Mouse (Mus musculus) midbrain, embryonic 15.5 days (tissue): ENCODE measurements around the gene Plb1. TPM values are rescaled to one million over a fixed set of nuclear protein-coding genes. Genes with fewer than 3 reads are reported as not detected.

ENCODE experiments used
- ATAC-seq: fragments of 200-750 bp; cut with Nextera tagmentation; replicated peaks from 2 replicates; pipeline ENCODE4 v1.8.0; 2017; ENCODE audit warnings: moderate TSS enrichment
- H3K27ac ChIP-seq: fragments of 300-500 bp; sonication (generic); 2 replicates; pipeline ENCODE4 v1.5.1; 2015; ENCODE audit warnings: mild to moderate bottlenecking, inconsistent platforms
- H3K27me3 ChIP-seq: fragments of 300-500 bp; sonication (generic); replicated peaks from 2 replicates; pipeline ENCODE4 v1.6.1; 2015; ENCODE audit warnings: inconsistent platforms
- H3K36me3 ChIP-seq: fragments of 300-500 bp; sonication (generic); replicated peaks from 2 replicates; pipeline ENCODE4 v1.6.1; 2015; ENCODE audit warnings: inconsistent platforms
- H3K4me1 ChIP-seq: fragments of 300-500 bp; sonication (generic); 2 replicates; pipeline ENCODE4 v1.6.1; 2015; ENCODE audit warnings: inconsistent platforms
- H3K4me2 ChIP-seq: fragments of 300-500 bp; sonication (generic); 2 replicates; pipeline ENCODE4 v1.6.1; 2015; ENCODE audit warnings: inconsistent platforms, mild to moderate bottlenecking, moderate library complexity
- H3K4me3 ChIP-seq: fragments of 300-500 bp; sonication (generic); 2 replicates; pipeline ENCODE4 v1.5.1; 2015; ENCODE audit warnings: mild to moderate bottlenecking, inconsistent platforms
- H3K9ac ChIP-seq: fragments of 300-500 bp; sonication (generic); 2 replicates; pipeline ENCODE4 v1.6.1; 2015; ENCODE audit warnings: mild to moderate bottlenecking, inconsistent platforms
- H3K9me3 ChIP-seq: fragments of 300-500 bp; sonication (generic); 2 replicates; pipeline ENCODE4 v1.6.1; 2016; ENCODE audit warnings: inconsistent platforms
- WGBS: fragments of 180-500 bp; shearing (Covaris S2); methylation state at CpG from one replicate; pipeline ENCODE4 v1.1.7; 2015; ENCODE audit warnings: mixed read lengths; 5-methylcytosine and 5-hydroxymethylcytosine counted together
- polyA plus RNA-seq: library from polyadenylated mRNA; unstranded; fragments of >200 nt; fragmentation: Nextera tagmentation; extraction: Ambion mirVana; gene quantifications from 2 replicates; pipeline ENCODE4 v1.2.1, GENCODE M21; 2015

The Plb1 gene
- polyA plus RNA-seq, 1 experiment from 2014 or later, result 0.12 TPM

DNA sequence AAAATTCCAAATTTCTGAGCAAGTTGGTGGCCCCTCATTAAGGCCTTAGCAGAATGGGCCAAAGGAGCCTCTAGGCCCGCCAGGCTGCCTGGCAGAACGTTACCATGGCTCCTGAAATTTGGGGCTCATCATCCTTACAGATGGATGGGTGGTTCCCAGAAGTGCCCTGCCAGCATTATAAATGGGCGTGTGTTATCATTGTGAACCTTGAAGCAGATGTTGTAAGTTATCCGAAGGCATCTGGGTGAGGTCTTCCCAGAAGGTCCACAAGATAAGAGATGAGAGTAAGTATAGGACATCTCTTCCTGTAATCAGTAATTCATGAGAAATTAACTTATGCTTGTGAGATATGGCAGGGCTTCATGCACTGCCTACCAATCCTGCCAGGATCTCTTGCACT lies 30.0 kb downstream of the Plb1 start:
- Histone ChIP-seq H3K27ac (no peak overlapping the region), H3K9ac (no peak overlapping the region), H3K36me3 (no peaks in the 10 kb centered on the region), H3K9me3 (no peaks in the 10 kb centered on the region), H3K4me1 (no peaks in the 10 kb centered on the region), H3K4me3 (no peak overlapping the region), H3K27me3 (no peaks in the 10 kb centered on the region), H3K4me2 (no peak overlapping the region)
- ATAC-seq, result no peak
- WGBS, result 92% methylated on average over 4 of the region's 4 CpGs

DNA sequence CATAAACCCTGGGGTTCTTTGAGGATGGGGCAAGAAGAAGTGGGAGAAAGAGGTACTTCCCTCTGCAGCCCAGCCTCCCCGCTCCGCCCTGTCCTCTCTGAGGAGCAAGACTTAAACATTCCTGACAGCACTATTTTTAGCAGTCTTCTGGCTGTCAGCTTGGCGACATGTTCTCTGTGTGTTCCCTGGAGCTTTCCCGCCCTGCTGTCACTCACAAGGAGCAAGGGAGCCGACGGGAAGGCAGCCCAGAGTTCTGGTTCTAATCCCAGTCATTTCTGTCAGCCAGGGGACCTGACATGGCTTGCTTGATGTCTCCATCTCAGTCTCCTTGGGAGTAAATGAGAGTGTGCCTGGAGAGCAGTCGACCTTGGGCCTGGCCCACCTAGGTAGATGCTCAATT lies 40.0 kb downstream of the Plb1 start:
- Histone ChIP-seq H3K4me1 (no peaks in the 10 kb centered on the region), H3K27me3 (no peaks in the 10 kb centered on the region), H3K9ac (no peak overlapping the region), H3K36me3 (no peaks in the 10 kb centered on the region), H3K4me2 (no peak overlapping the region), H3K9me3 (no peaks in the 10 kb centered on the region), H3K27ac (no peak overlapping the region), H3K4me3 (no peak overlapping the region)
- ATAC-seq, result no peak
- WGBS, result 34% methylated on average over 7 of the region's 7 CpGs

GRCm38 (mm10) chr5:32278000-32278694 lies 45.6 kb downstream of the Plb1 start:
- WGBS, result 39% methylated on average over 5 of the region's 5 CpGs

DNA sequence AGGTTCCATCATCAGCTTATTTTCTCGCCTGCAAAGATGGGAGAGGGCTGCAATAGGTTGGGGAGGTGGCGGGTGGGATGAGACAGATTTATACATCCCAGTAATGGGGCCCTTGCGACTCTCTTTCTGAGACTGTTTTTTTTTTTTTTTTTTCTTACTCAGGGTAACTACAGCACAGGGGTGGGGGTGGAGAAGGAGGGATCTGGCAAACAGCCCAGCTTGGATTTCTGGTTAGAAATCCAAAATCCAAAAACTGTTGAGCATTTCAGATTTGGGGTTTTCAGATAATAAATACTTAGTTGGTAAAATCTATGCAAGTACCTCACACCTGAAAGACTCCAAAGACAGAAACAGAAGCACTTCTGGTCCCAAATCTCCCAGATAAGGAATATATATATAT lies 47.6 kb downstream of the Plb1 start:
- Histone ChIP-seq H3K27me3 (no peaks in the 10 kb centered on the region), H3K4me2 (no peak overlapping the region), H3K4me1 (peaks cover 8% of the 10 kb centered on the region), H3K36me3 (no peaks in the 10 kb centered on the region), H3K4me3 (no peak overlapping the region), H3K9me3 (no peaks in the 10 kb centered on the region), H3K9ac (no peak overlapping the region), H3K27ac (no peak overlapping the region)
- WGBS, result 66% methylated on average over 3 of the region's 3 CpGs
- no peak for ATAC-seq

More at GRCm38 (mm10) chr5:32278000-32278694, 45.6 kb downstream of the Plb1 start:
- Histone ChIP-seq H3K27ac (peak overlapping the region; percentile 60; the same call in 1 of the 2 replicates), H3K4me2 (no peak overlapping the region), H3K9me3 (no peaks in the 10 kb centered on the region), H3K9ac (no peak overlapping the region), H3K27me3 (no peaks in the 10 kb centered on the region), H3K4me3 (no peak overlapping the region), H3K4me1 (peaks cover 8% of the 10 kb centered on the region), H3K36me3 (no peaks in the 10 kb centered on the region)
- peak; percentile 84 for ATAC-seq

GRCm38 (mm10) chr5:32282345-32282744 lies 49.8 kb downstream of the Plb1 start:
- H3K9ac ChIP-seq, result no peak overlapping the region
- no peak overlapping the region for H3K4me3 ChIP-seq
- H3K36me3 ChIP-seq, result no peaks in the 10 kb centered on the region
- peaks cover 8% of the 10 kb centered on the region for H3K4me1 ChIP-seq
- ATAC-seq, result no peak
- no peak overlapping the region for H3K4me2 ChIP-seq
- H3K27ac ChIP-seq, result no peak overlapping the region
- no peaks in the 10 kb centered on the region for H3K27me3 ChIP-seq
- no peaks in the 10 kb centered on the region for H3K9me3 ChIP-seq
- WGBS, result 64% methylated on average over 4 of the region's 4 CpGs

DNA sequence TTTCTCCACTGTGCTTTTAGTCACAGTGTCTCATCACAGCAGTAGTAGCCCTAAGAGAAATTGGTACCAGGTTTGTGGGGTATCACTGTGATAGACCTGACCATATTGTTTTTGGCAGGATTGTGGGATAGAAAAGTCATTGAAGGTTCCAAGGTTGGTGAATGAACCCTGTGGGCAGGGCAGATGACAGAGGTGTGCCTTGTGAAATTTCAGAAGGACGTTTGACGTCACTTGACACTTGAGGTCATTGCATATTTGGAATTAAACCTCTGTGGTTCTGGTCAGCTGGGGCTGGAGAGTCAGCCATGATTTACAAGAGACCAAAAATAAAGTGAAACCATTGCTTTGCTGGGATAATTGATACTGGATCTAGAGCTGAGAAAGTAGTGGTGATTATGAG lies 50.9 kb downstream of the Plb1 start:
- no peak overlapping the region for H3K4me2 ChIP-seq
- WGBS, result 92% methylated on average over 2 of the region's 2 CpGs

GRCm38 (mm10) chr5:32286315-32286714 lies 53.8 kb downstream of the Plb1 start:
- 88% methylated on average over 4 of the region's 4 CpGs for WGBS

More for the DNA sequence above, 50.9 kb downstream of the Plb1 start:
- Histone ChIP-seq H3K27ac (no peak overlapping the region), H3K9me3 (no peaks in the 10 kb centered on the region), H3K27me3 (no peaks in the 10 kb centered on the region), H3K36me3 (no peaks in the 10 kb centered on the region), H3K4me3 (no peak overlapping the region), H3K4me1 (peaks cover 2% of the 10 kb centered on the region), H3K9ac (no peak overlapping the region)
- ATAC-seq, result no peak

GRCm38 (mm10) chr5:32288021-32288420 lies 55.5 kb downstream of the Plb1 start:
- Histone ChIP-seq H3K4me3 (no peak overlapping the region), H3K9ac (no peak overlapping the region), H3K36me3 (no peaks in the 10 kb centered on the region), H3K27ac (no peak overlapping the region), H3K27me3 (no peaks in the 10 kb centered on the region), H3K4me2 (no peak overlapping the region), H3K9me3 (no peaks in the 10 kb centered on the region), H3K4me1 (no peaks in the 10 kb centered on the region)
- no peak for ATAC-seq

More at GRCm38 (mm10) chr5:32286315-32286714, 53.8 kb downstream of the Plb1 start:
- H3K36me3 ChIP-seq, result no peaks in the 10 kb centered on the region
- H3K9ac ChIP-seq, result no peak overlapping the region
- no peak overlapping the region for H3K4me2 ChIP-seq
- H3K9me3 ChIP-seq, result no peaks in the 10 kb centered on the region
- H3K4me1 ChIP-seq, result no peaks in the 10 kb centered on the region
- no peak overlapping the region for H3K4me3 ChIP-seq
- H3K27ac ChIP-seq, result no peak overlapping the region
- ATAC-seq, result no peak
- no peaks in the 10 kb centered on the region for H3K27me3 ChIP-seq

GRCm38 (mm10) chr5:32291316-32291715 lies 58.8 kb downstream of the Plb1 start:
- no peaks in the 10 kb centered on the region for H3K27me3 ChIP-seq
- no peaks in the 10 kb centered on the region for H3K9me3 ChIP-seq
- H3K9ac ChIP-seq, result no peak overlapping the region
- no peak overlapping the region for H3K27ac ChIP-seq
- H3K4me1 ChIP-seq, result no peaks in the 10 kb centered on the region
- no peak for ATAC-seq
- 85% methylated on average over 2 of the region's 2 CpGs for WGBS
- no peaks in the 10 kb centered on the region for H3K36me3 ChIP-seq
- no peak overlapping the region for H3K4me2 ChIP-seq
- H3K4me3 ChIP-seq, result no peak overlapping the region

GRCm38 (mm10) chr5:32302991-32303921 lies 70.7 kb downstream of the Plb1 start:
- H3K4me1 ChIP-seq, result peaks cover 11% of the 10 kb centered on the region
- WGBS, result 8% methylated on average over 23 of the region's 23 CpGs
- peak overlapping the region; percentile 18; the same call in 1 of the 2 replicates for H3K9ac ChIP-seq
- no peaks in the 10 kb centered on the region for H3K27me3 ChIP-seq
- no peaks in the 10 kb centered on the region for H3K9me3 ChIP-seq
- H3K27ac ChIP-seq, result no peak overlapping the region
- H3K4me3 ChIP-seq, result peak overlapping the region; percentile 26
- peak; percentile 93 for ATAC-seq
- H3K4me2 ChIP-seq, result peak overlapping the region; percentile 51
- no peaks in the 10 kb centered on the region for H3K36me3 ChIP-seq

DNA sequence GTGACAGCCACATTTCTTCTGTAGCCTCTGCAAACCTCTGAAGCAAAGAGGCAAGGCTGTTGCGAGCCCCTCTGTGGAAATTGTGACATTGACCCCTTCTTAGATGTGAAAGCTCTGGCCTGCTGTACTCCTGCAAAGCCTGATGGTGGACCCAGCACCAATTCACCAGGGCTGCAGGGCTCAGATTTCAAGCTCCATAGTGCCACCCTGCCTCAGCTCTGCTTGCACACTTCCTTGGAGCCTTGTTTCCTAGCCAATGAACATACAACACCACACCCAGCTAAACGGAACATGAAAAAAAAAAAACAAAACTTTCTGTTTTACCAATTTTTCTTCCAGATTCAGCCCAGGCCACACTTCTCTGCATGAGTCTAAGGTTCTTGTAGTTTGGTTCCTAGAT lies 74.6 kb downstream of the Plb1 start:
- H3K36me3 ChIP-seq, result no peaks in the 10 kb centered on the region
- H3K27ac ChIP-seq, result no peak overlapping the region
- H3K4me3 ChIP-seq, result no peak overlapping the region
- no peak for ATAC-seq
- no peak overlapping the region for H3K4me2 ChIP-seq
- 78% methylated on average over 2 of the region's 2 CpGs for WGBS
- no peak overlapping the region for H3K9ac ChIP-seq
- no peaks in the 10 kb centered on the region for H3K27me3 ChIP-seq
- no peaks in the 10 kb centered on the region for H3K9me3 ChIP-seq
- H3K4me1 ChIP-seq, result peaks cover 11% of the 10 kb centered on the region

- H3K4me3 ChIP-seq, result no peak overlapping the region
Measured at GRCm38 (mm10) chr5:32308647-32309046, 76.1 kb downstream of the Plb1 start.

More at GRCm38 (mm10) chr5:32308647-32309046, 76.1 kb downstream of the Plb1 start:
- no peaks in the 10 kb centered on the region for H3K9me3 ChIP-seq
- ATAC-seq, result no peak
- no peak overlapping the region for H3K4me2 ChIP-seq
- no peak overlapping the region for H3K9ac ChIP-seq
- 91% methylated on average over 4 of the region's 4 CpGs for WGBS
- H3K27ac ChIP-seq, result no peak overlapping the region
- no peaks in the 10 kb centered on the region for H3K27me3 ChIP-seq
- H3K4me1 ChIP-seq, result peaks cover under 1% of the 10 kb centered on the region; the same call in 1 of the 2 replicates
- no peaks in the 10 kb centered on the region for H3K36me3 ChIP-seq
